Mouse (Mus musculus) layer of hippocampus, postnatal 10 days (tissue): ENCODE measurements around the gene Fpr1. TPM values are rescaled to one million over a fixed set of nuclear protein-coding genes. Genes with fewer than 3 reads are reported as not detected.
"Not testable (repeated sequence)": the region's sequence is repeated elsewhere in the genome, so short reads cannot be mapped to it uniquely, and the experiment has no call there.

Experiments used
- DNase-seq, 2 experiments: peaks; one replicate each; pipeline ENCODE4 v3.0.0; 2021; ENCODE audit warnings: low spot score in 2 of 2
- long read RNA-seq: library from polyadenylated mRNA; stranded (forward); transcript quantifications from one replicate; pipeline ENCODE4 v2.0.0, GENCODE M21; 2023
- total RNA-seq, 2 experiments: library from RNA; stranded (reverse); gene quantifications; 2 replicates each; pipeline ENCODE4 v1.2.3; 2021

Gene Fpr1
- not detected for total RNA-seq
- long read RNA-seq = 0 reads

DNA sequence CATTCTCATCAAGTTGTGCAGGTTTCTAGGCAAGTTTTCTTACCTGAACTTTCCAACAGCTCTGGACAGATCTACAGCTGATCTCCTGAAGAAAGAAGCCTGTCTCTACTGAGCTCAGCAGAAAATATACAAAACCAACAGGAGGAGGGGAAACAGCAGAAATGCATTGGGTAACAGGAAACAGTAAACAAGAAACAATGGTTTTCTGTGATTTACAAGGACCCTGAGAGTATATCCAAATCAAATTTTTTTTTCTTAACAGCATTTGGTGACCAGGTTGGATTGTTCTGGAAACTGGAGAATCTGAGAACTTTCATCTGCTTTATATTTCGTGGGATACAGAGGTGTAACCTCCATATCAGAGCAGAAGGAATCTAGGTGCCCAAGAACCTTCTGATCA, at the start of gene Fpr1:
Fpr1 (minus strand) TSS at position 101 of the 400 bp plus-strand sequence.
- no peak for DNase-seq

DNA sequence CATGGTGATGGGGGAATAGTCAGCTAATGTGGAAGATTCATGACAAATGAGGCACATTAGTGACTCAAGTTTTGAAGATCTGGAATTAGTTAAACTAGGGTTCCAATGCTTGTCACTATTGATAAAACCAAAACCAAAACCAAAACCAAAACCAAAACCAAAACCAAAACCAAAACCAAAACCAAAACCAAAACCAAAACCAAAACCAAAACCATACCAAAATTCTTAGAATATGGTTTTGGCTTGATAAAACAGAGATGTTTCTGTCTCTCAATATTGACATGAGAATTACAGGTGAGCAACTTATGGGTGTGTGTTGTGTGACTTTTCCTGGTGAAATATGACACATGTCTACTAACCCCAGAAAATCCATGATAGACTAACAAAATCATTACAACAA, 34.0 kb upstream of the Fpr1 start:
- DNase-seq = no peak

DNA sequence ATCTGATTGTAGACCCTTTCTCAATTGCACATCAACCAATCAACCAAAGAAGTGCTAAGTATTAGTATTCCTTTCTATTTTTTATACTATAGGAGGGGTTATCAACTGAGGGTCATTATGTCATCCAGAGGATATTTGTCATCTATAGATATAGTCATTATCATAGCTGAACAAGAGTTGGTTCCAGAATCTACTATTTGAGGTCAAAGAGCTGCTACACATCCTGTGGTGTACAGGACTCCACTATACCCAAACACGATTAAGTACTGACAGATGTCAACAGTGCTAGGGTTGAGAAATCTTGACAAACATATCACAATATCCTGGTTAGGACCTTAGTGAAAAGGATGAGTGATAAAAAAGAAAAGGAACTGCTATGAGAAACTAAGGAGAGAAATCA, 33.6 kb upstream of the Fpr1 start:
- DNase-seq = no peak

- not testable (repeated sequence) for DNase-seq
Observed at GRCm38 (mm10) chr17:17912618-17913017, 28.9 kb upstream of the Fpr1 start.

DNA sequence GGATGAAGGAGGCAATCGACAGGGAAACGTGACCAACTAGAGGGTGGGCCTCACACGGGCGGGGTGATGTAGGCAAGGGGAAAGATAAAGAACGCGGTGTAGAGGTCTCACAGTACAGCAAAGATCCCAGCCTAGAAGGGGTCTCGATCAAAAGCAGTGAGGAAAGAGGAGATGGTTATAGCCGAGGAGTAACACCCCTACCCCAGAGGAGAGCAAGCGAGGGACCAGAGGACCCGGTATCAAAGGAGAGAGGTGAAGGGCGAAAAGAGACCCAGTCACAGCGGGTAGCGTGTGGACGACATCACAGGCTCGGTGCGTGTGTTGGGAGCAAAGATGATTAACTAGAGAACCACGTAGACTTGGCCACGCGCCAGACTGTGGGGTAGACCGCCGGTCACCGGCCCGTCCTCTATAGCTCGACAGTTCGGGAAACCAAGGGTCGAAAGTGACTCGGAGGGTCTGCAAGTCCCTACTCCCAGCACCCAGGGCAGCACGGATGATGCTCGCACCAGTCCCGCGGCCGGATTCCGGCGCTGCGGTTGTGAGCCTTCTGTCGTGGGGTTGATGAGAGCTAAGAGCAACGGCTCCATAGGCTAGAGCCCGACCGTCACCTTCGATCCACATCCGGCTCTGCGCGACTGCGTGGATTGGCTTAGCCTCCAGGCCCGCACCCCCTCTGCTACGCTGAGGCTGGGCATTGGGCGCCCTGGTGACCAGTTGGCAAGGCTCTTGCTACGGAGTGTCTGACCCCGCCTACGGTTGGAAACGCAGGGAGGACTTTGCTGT, 26.1 kb upstream of the Fpr1 start:
- DNase-seq = peak; percentile 76 to 83

DNA sequence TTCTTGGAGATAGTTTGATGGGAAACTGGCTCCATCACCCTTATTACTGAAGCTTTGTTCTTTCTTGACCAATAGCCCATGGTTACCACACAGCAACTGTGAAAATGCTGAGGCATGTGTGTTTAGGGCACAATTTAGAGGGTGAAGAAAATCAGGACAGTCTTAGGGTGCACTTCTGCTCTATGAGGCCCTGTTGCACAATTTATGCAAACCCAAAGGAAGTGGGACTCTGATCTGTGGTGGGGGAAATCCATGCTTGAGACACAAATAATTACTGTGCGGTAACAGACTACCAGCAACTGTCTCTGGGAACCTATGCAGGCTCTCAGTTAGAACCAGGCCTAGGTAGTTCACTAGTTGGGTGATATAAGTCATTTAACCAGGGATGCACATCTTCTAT, 17.0 kb upstream of the Fpr1 start:
- no peak for DNase-seq

- peak in 1 of 2 experiments; percentile 19 for DNase-seq
Observed at GRCm38 (mm10) chr17:17899268-17899667, 15.5 kb upstream of the Fpr1 start.

GRCm38 (mm10) chr17:17896039-17896438, 12.3 kb upstream of the Fpr1 start:
- peak; percentile 34 to 39 for DNase-seq

- no peak for DNase-seq
Observed at GRCm38 (mm10) chr17:17889732-17890425, 6.1 kb upstream of the Fpr1 start.

GRCm38 (mm10) chr17:17887774-17888248, 4.1 kb upstream of the Fpr1 start, which contains the start of the genes Fpr2 and Fpr3:
Fpr2 (plus strand) TSS chr17:17887824.
Fpr3 (plus strand) TSS chr17:17887852.
- DNase-seq = no peak

GRCm38 (mm10) chr17:17882672-17883071, 1.1 kb downstream of the Fpr1 start:
- no peak for DNase-seq

GRCm38 (mm10) chr17:17879347-17879746, 4.4 kb downstream of the Fpr1 start:
- DNase-seq = no peak

DNA sequence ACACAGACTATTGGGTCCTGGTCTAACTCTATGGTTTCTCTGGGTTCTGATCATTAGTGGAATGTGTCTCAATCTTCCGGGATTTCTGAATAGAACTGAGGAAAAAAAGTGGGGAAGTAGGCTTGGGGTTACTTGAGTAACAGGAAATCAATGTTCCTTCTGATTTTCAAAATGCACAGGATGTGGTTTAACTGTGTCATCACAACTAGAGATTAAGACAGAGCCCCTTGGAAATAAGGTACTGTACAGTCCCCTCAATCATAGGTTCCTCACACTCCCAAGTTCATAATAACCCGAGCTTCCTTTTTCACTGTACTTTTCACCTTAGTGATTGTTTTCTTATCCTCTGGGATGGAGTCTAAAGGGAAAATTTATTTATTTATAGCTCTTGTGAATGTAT, 12.0 kb downstream of the Fpr1 start:
- DNase-seq = no peak

DNA sequence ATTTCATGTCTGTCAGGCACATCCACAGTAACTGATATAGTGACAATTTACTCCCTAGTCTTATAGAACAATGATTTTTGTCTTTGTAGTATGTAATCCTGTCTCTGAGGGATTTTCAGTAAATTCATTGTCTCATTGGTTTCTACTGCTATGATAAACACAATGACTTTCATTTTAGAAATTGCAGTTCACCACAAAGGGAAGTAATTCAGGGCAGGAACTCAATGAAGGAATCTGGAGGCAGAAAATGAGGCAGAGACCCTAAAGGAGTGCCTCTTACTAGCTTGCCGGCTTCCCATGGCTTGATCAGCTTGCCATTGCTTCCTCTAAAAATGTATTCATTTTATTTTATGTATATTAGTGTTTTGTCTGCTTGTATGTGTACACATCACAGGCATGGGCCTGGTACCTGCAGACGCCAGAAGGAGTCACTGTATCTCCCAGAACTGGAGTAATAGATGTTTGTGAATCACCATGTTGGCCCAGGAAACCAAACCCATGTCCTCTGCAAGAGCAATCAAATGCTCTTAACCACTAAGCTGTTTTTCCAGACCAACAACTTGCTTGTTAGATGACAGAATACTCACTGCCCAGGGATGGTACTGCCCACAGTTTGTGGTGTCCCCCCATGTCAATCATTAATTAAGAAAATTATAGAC, 12.7 kb downstream of the Fpr1 start:
- no peak for DNase-seq

GRCm38 (mm10) chr17:17866801-17867469, 16.8 kb downstream of the Fpr1 start:
- no peak for DNase-seq

DNA sequence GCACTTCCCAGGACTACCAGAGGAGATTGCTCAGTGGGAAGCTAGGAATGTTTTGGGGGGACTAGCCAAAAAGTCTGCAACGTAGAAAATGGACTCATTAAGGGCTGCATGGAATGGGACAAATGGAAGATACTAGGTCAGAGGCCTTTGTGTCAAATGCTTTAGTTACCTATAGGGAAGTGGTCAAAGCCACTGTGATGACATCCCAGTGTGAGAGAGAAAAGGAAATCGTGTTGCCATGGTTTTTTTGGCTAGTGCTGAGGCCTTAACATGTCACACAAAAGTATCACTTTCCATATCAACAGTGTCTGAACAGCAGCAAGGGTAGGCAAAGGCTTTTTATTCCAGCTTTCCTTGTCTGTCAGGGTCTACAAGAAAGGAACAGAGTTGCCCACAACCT, 18.6 kb downstream of the Fpr1 start:
- DNase-seq = no peak

DNA sequence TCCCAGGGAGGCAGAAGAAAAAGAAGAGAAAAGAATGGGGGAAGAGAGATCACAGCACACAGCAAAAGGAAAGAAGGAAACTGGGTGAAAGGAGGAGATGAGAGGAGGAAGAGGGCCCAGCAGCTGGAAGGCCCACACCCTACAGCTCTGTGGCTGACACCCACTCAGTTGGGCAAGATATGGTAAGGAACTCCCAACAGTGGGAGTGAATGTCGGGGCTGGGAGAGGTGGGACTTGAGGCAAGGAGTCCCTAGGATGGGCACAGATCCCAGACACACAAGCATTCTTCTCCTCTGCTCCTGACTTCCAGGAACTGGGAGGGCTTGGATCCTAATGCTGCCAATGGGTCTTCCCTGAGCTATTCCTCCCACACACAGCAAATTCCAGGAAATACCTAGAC, 21.4 kb downstream of the Fpr1 start:
- no peak for DNase-seq

GRCm38 (mm10) chr17:17860110-17860509, 23.6 kb downstream of the Fpr1 start:
- no peak for DNase-seq

- DNase-seq = no peak
Observed at GRCm38 (mm10) chr17:17857446-17857845, 26.3 kb downstream of the Fpr1 start.

GRCm38 (mm10) chr17:17856612-17857011, 27.1 kb downstream of the Fpr1 start:
- no peak for DNase-seq
